Mouse (Mus musculus) heart, embryonic 15.5 days (tissue): ENCODE data around the gene Pyroxd2. TPM values are rescaled to one million over a fixed set of nuclear protein-coding genes. Genes with fewer than 3 reads are reported as not detected.

ENCODE experiments used
- ATAC-seq: fragments of 200-750 bp; cut with Nextera tagmentation; replicated peaks from 2 replicates; pipeline ENCODE4 v1.8.0; 2017; ENCODE audit warnings: low read depth, moderate TSS enrichment; ENCODE audit not compliant: insufficient number of reproducible peaks, insufficient read depth, low FRiP score
- H3K27ac ChIP-seq: fragments of 300-500 bp; sonication (generic); 2 replicates; pipeline ENCODE4 v1.5.1; 2015; ENCODE audit warnings: mild to moderate bottlenecking, inconsistent platforms
- H3K27me3 ChIP-seq: fragments of 300-500 bp; sonication (generic); 2 replicates; pipeline ENCODE4 v1.6.1; 2015; ENCODE audit warnings: inconsistent platforms
- H3K36me3 ChIP-seq: fragments of 300-500 bp; sonication (generic); 2 replicates; pipeline ENCODE4 v1.6.1; 2015; ENCODE audit warnings: mild to moderate bottlenecking, inconsistent platforms
- H3K4me1 ChIP-seq: fragments of 300-500 bp; sonication (generic); replicated peaks from 2 replicates; pipeline ENCODE4 v1.6.1; 2015; ENCODE audit warnings: inconsistent platforms
- H3K4me2 ChIP-seq: fragments of 300-500 bp; sonication (generic); 2 replicates; pipeline ENCODE4 v1.6.1; 2015; ENCODE audit warnings: inconsistent platforms, mild to moderate bottlenecking, moderate library complexity
- H3K4me3 ChIP-seq: fragments of 300-500 bp; sonication (generic); 2 replicates; pipeline ENCODE4 v1.5.1; 2015; ENCODE audit warnings: mild to moderate bottlenecking, inconsistent platforms
- H3K9ac ChIP-seq: fragments of 300-500 bp; sonication (generic); 2 replicates; pipeline ENCODE4 v1.6.1; 2015; ENCODE audit warnings: mild to moderate bottlenecking, inconsistent platforms
- H3K9me3 ChIP-seq: fragments of 300-500 bp; sonication (generic); replicated peaks from 2 replicates; pipeline ENCODE4 v1.6.1; 2016; ENCODE audit warnings: inconsistent platforms
- WGBS: fragments of 180-500 bp; shearing (Covaris S2); methylation state at CpG from one replicate; pipeline ENCODE4 v1.1.7; 2015; ENCODE audit warnings: mixed read lengths; 5-methylcytosine and 5-hydroxymethylcytosine counted together
- polyA plus RNA-seq: library from polyadenylated mRNA; unstranded; fragments of >200 nt; fragmentation: Nextera tagmentation; extraction: Ambion mirVana; gene quantifications from 2 replicates; pipeline ENCODE4 v1.2.1, GENCODE M21; 2015

The Pyroxd2 gene
- polyA plus RNA-seq, 1 experiment from 2014 or later = 4.8 TPM

DNA sequence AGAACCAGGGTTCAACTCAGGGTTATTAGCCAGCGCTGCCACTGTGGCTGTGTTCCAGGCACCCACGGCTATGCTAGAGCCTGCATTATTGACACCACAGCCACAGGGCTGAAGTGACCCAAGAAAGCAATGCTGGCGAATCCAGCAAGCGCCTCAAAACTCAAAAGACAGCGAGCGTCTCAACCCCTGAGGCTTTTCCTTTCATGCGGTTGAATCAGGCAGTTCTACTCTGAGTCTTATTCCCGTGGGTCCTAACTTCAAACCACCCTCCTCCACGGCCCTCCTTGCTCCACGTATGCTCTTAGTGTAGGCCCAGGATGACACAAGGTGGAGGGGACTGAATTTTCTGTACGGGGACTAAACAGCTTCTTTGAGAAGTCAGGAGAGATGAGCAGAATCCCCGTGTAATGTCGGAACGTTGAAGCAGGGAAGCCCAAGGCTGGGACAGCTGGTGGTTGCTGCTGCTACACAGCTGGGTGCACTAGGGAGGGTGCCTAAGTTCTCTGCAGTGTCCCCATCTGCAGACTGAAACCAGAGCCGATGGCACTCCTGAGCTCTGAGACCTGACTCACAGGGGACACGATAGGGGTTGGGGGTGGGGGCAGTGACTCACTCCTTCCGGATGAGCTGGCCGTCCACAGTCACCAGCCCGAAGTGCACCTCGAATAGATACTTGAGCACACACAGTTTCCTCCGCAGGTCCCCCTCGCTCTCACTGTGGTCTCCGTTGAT, 17.7 kb upstream of the Pyroxd2 start:
- no peak overlapping the region for H3K27ac ChIP-seq
- H3K4me3 ChIP-seq = no peak overlapping the region
- H3K27me3 ChIP-seq = no peaks in the 10 kb centered on the region
- WGBS = 73% methylated on average over 23 of the region's 23 CpGs
- no peak overlapping the region for H3K9ac ChIP-seq
- no peak overlapping the region for H3K4me2 ChIP-seq
- no peaks in the 10 kb centered on the region for H3K9me3 ChIP-seq
- no peak for ATAC-seq
- no peaks in the 10 kb centered on the region for H3K36me3 ChIP-seq
- H3K4me1 ChIP-seq = 0 out of 2 replicates have a peak, but pooled peaks cover 4% of the 10 kb centered on the region

DNA sequence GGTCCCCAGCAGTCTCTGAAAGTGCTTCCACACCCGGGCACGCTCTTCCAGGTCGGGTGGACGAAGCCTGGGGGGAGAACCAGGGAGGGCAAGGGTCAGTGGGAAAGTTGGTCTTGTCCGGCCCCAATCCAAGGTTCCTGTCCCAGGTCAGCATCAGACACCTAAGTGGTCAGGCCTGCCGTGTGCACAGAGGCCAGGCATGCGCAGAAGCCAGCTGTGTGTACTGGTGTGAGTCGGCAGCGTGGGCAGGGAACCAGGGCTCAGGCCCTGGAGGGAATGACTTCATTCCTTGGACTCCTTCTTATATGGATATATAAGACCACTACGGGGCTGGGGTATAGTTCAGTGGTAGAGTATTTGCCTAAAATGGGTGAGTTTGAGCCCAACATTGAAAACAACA, 17.1 kb upstream of the Pyroxd2 start:
- no peak overlapping the region for H3K9ac ChIP-seq
- H3K9me3 ChIP-seq = no peaks in the 10 kb centered on the region
- ATAC-seq = no peak
- no peak overlapping the region for H3K27ac ChIP-seq
- H3K4me2 ChIP-seq = no peak overlapping the region
- H3K4me1 ChIP-seq = 0 out of 2 replicates have a peak, but pooled peaks cover 4% of the 10 kb centered on the region
- H3K27me3 ChIP-seq = no peaks in the 10 kb centered on the region
- 89% methylated on average over 10 of the region's 10 CpGs for WGBS
- no peak overlapping the region for H3K4me3 ChIP-seq
- H3K36me3 ChIP-seq = no peaks in the 10 kb centered on the region

- Histone ChIP-seq H3K4me2 (no peak overlapping the region), H3K27ac (no peak overlapping the region), H3K36me3 (no peaks in the 10 kb centered on the region), H3K4me3 (no peak overlapping the region), H3K27me3 (no peaks in the 10 kb centered on the region), H3K9ac (no peak overlapping the region), H3K4me1 (0 out of 2 replicates have a peak, but pooled peaks cover 4% of the 10 kb centered on the region), H3K9me3 (no peaks in the 10 kb centered on the region)
- 65% methylated on average over 8 of the region's 8 CpGs for WGBS
- ATAC-seq = no peak
These were observed 14.8 kb upstream of the Pyroxd2 start for GRCm38 (mm10) chr19:42767361-42767760.

GRCm38 (mm10) chr19:42764398-42764797, 11.8 kb upstream of the Pyroxd2 start:
- ATAC-seq = no peak
- WGBS = 76% methylated on average over 10 of the region's 10 CpGs
- H3K27ac ChIP-seq = no peak overlapping the region
- H3K4me2 ChIP-seq = no peak overlapping the region
- H3K9ac ChIP-seq = no peak overlapping the region
- no peaks in the 10 kb centered on the region for H3K9me3 ChIP-seq
- H3K27me3 ChIP-seq = no peaks in the 10 kb centered on the region
- H3K4me1 ChIP-seq = 0 out of 2 replicates have a peak, but pooled peaks cover 4% of the 10 kb centered on the region
- H3K36me3 ChIP-seq = no peaks in the 10 kb centered on the region
- H3K4me3 ChIP-seq = no peak overlapping the region

DNA sequence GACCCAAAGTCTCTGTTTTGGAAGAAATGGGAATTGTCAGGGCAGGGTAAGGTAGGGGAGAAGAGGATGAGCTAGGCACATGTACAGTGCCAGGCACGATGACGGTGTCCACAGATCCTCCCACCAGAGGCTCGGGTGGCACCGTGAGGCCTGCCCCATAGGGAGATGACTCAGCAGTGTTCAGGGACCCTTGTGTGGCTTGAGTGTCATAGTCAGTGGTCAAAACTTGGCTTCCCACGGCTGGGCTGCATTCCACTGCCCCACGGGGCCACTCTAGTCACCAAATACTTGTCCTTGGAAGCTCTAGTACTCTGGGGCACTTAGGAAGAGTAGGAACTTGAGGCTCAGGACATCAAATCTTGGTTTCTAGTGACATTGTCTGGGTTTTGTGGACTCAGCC, 4.1 kb upstream of the Pyroxd2 start:
- H3K9me3 ChIP-seq = no peaks in the 10 kb centered on the region
- H3K27ac ChIP-seq = no peak overlapping the region
- H3K4me3 ChIP-seq = no peak overlapping the region
- WGBS = 78% methylated on average over 6 of the region's 6 CpGs
- no peak overlapping the region for H3K4me2 ChIP-seq
- ATAC-seq = no peak
- no peak overlapping the region for H3K9ac ChIP-seq
- H3K4me1 ChIP-seq = peaks cover 42% of the 10 kb centered on the region
- H3K27me3 ChIP-seq = no peaks in the 10 kb centered on the region
- no peaks in the 10 kb centered on the region for H3K36me3 ChIP-seq

- Histone ChIP-seq H3K4me3 (no peak overlapping the region), H3K27ac (no peak overlapping the region), H3K4me2 (no peak overlapping the region), H3K9me3 (no peaks in the 10 kb centered on the region), H3K4me1 (peaks cover 49% of the 10 kb centered on the region), H3K9ac (no peak overlapping the region), H3K27me3 (no peaks in the 10 kb centered on the region), H3K36me3 (no peaks in the 10 kb centered on the region)
- ATAC-seq = no peak
- 44% methylated on average over 15 of the region's 15 CpGs for WGBS
These were observed 2.7 kb upstream of the Pyroxd2 start for GRCm38 (mm10) chr19:42755148-42755870.

GRCm38 (mm10) chr19:42753141-42753917, 754 bp upstream of the Pyroxd2 start:
- no peaks in the 10 kb centered on the region for H3K9me3 ChIP-seq
- H3K27ac ChIP-seq = peak overlapping the region; percentile 94
- WGBS = 8% methylated on average over 11 of the region's 11 CpGs
- peak overlapping the region; percentile 48 for H3K4me3 ChIP-seq
- peaks cover 57% of the 10 kb centered on the region for H3K4me1 ChIP-seq
- H3K36me3 ChIP-seq = no peaks in the 10 kb centered on the region
- H3K4me2 ChIP-seq = peak overlapping the region; percentile 81
- ATAC-seq = peak; percentile 71
- peak overlapping the region; percentile 60 for H3K9ac ChIP-seq
- H3K27me3 ChIP-seq = no peaks in the 10 kb centered on the region

DNA sequence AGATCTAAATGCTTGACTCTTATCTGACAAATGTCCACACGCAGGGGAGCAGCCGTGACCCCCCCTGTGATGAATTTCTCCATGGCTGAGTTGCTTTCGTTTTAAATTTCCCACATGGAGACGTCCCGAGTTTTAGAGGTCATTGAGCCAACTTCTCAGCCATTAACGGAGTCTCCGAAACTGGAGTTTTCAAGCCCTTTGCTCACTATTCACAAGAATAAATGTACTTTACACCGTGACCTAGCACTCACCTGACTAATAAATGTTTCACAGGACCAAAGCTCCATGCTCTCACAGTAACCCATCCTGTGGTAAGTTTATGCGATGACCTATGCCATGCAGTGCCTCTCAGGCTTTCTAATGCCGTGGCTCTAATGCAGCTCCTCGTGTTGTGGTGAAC, 2.4 kb downstream of the Pyroxd2 start:
- Histone ChIP-seq H3K9ac (no peak overlapping the region), H3K27ac (no peak overlapping the region), H3K36me3 (no peaks in the 10 kb centered on the region), H3K4me3 (no peak overlapping the region), H3K4me2 (peak overlapping the region; percentile 31; the same call in 1 of the 2 replicates), H3K9me3 (no peaks in the 10 kb centered on the region), H3K4me1 (peaks cover 41% of the 10 kb centered on the region), H3K27me3 (no peaks in the 10 kb centered on the region)
- WGBS = 42% methylated on average over 11 of the region's 11 CpGs
- no peak for ATAC-seq

DNA sequence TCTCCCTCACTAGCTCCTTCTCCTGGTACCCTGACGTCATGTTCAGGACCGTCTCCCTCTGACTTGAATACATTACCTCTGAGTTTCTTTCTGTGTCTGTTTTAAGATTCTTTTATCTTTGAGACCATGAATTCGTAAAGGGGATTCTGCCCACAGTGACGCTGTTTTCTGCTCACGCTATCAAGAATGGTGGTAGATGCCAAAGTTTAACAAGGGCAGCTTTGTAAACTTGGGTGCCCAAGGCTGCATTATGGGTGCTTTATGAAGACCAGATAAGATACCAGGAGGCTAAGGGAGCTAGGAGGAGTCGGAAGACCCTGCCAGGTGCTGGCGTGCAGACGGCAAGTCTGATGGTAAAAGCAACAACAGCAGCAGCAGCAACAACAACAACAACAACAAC, 5.9 kb downstream of the Pyroxd2 start:
- H3K4me2 ChIP-seq = no peak overlapping the region
- no peaks in the 10 kb centered on the region for H3K27me3 ChIP-seq
- no peaks in the 10 kb centered on the region for H3K9me3 ChIP-seq
- no peaks in the 10 kb centered on the region for H3K36me3 ChIP-seq
- H3K4me1 ChIP-seq = peaks cover 34% of the 10 kb centered on the region
- H3K27ac ChIP-seq = no peak overlapping the region
- no peak overlapping the region for H3K4me3 ChIP-seq
- ATAC-seq = no peak
- H3K9ac ChIP-seq = no peak overlapping the region
- WGBS = 87% methylated on average over 8 of the region's 8 CpGs

DNA sequence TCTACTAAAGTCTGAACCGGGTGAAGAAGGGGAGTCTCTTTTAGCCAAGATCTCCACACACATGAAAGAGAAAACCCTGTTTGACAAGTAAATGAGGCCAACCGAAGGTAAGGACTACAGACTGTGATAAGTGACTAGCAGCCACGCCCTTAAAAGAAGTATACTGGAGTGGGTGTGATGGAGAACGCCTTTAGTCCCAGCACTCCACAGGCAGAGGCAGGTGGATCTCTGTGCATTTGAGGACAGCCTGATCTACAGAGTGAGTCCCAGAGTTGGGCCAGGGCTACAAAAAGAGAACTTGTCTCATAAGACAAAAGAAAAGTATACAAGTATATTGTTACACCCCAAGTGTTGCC, 6.7 kb downstream of the Pyroxd2 start:
- H3K27ac ChIP-seq = no peak overlapping the region
- no peak overlapping the region for H3K4me3 ChIP-seq
- H3K9me3 ChIP-seq = no peaks in the 10 kb centered on the region
- H3K4me1 ChIP-seq = peaks cover 34% of the 10 kb centered on the region
- H3K27me3 ChIP-seq = no peaks in the 10 kb centered on the region
- no peak overlapping the region for H3K4me2 ChIP-seq
- H3K9ac ChIP-seq = no peak overlapping the region
- WGBS = 67% methylated on average over 4 of the region's 4 CpGs
- no peaks in the 10 kb centered on the region for H3K36me3 ChIP-seq
- no peak for ATAC-seq

DNA sequence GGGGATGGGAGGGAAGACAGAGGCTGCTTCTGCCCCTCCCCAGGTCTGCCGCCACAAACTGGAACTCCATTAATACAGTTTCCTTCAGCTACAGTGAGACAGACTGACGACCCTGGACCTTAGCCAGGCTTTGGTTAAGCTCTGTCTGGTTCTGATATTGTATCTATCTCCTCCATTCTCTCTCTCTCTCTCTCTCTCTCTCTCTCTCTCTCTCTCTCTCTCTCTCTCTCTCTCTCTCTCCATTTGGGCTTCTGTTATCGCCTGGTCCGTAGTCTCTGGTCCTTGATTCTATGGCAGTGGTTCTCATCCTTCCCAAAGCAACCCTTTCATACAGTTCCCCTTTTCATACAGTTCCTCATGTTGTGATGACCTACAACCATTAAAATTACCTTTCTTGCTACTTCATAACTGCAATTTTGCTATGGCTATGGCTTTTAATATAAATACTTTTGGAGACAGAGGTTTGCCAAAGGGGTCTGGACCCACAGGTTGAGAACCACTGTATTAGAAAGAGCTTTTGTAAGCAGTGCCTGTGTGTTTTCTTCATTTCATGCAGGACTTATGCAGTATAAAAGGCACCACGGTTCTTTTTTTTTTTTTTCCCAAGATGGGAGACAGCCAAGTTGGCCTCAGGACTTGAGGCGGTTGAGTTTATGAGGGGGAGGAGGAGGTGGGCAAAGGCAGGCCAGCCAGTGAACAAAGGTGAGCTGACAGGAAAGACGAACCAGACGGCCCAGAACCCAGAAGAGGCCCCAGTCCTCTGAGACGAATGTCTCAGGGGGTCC, 7.3 kb downstream of the Pyroxd2 start:
- H3K9me3 ChIP-seq = no peaks in the 10 kb centered on the region
- H3K27me3 ChIP-seq = no peaks in the 10 kb centered on the region
- no peak overlapping the region for H3K4me2 ChIP-seq
- H3K36me3 ChIP-seq = no peaks in the 10 kb centered on the region
- ATAC-seq = no peak
- H3K9ac ChIP-seq = no peak overlapping the region
- peaks cover 34% of the 10 kb centered on the region for H3K4me1 ChIP-seq
- WGBS = 53% methylated on average over 9 of the region's 9 CpGs
- no peak overlapping the region for H3K4me3 ChIP-seq
- H3K27ac ChIP-seq = no peak overlapping the region
